Mouse (Mus musculus) heart, adult 2 months (tissue): ENCODE data around the gene D1Ertd622e. TPM values are rescaled to one million over a fixed set of nuclear protein-coding genes. Genes with fewer than 3 reads are reported as not detected.
A peak's percentile ranks its signal among the peaks of the same experiment; 100 is the strongest.

Source experiments
- DNase-seq, 2 experiments: peaks; one replicate each; pipeline ENCODE4 v3.0.0; 2021
- H3K27ac ChIP-seq: fragments of 200-600 bp; 2 replicates; pipeline ENCODE4 v1.8.1; 2022
- H3K27me3 ChIP-seq: fragments of 200-500 bp; 2 replicates; pipeline ENCODE4 v1.6.1; 2012; ENCODE audit warnings: mild to moderate bottlenecking, low read length, inconsistent platforms, mixed read lengths; ENCODE audit not compliant: control insufficient read depth, insufficient read depth
- H3K36me3 ChIP-seq: fragments of 200-500 bp; 2 replicates; pipeline ENCODE4 v1.6.1; 2012; ENCODE audit warnings: low read length, inconsistent platforms; ENCODE audit not compliant: control insufficient read depth, insufficient read depth
- H3K4me1 ChIP-seq: fragments of 200-500 bp; 2 replicates; pipeline ENCODE4 v1.6.1; 2011; ENCODE audit warnings: low read length; ENCODE audit not compliant: control insufficient read depth, insufficient read depth
- H3K4me3 ChIP-seq: fragments of 200-600 bp; 2 replicates; pipeline ENCODE4 v1.8.1; 2022
- H3K79me2 ChIP-seq: fragments of 200-500 bp; replicated peaks from 2 replicates; pipeline ENCODE4 v1.6.1; 2012; ENCODE audit warnings: mild to moderate bottlenecking, inconsistent platforms, low read length, moderate library complexity, mixed read lengths; ENCODE audit not compliant: control insufficient read depth, insufficient read depth
- H3K9ac ChIP-seq: fragments of 200-500 bp; 2 replicates; pipeline ENCODE4 v1.6.1; 2012; ENCODE audit warnings: low read depth, mild to moderate bottlenecking, control low read depth, inconsistent platforms, low read length, mixed read lengths
- CTCF ChIP-seq: fragments of 200-600 bp; IDR thresholded peaks from 2 replicates; pipeline ENCODE4 v1.8.1; 2022; ENCODE audit warnings: antibody characterized with exemption, mild to moderate bottlenecking, moderate library complexity
- EP300 ChIP-seq: fragments of 200-500 bp; IDR thresholded peaks from 2 replicates; pipeline ENCODE4 v1.6.1; 2011; ENCODE audit warnings: low read depth, low read length, control low read depth; ENCODE audit not compliant: insufficient read depth
- POLR2A ChIP-seq: fragments of 200-500 bp; IDR thresholded peaks from 2 replicates; pipeline ENCODE4 v1.6.1; 2011; ENCODE audit warnings: mild to moderate bottlenecking, low read depth, low read length, control low read depth; ENCODE audit not compliant: insufficient read depth
- WGBS: fragments of 180-500 bp; shearing (Covaris S2); methylation state at CpG from one replicate; pipeline ENCODE4 v1.1.7; 2018; 5-methylcytosine and 5-hydroxymethylcytosine counted together
- intact Hi-C: fragments of 180-260 bp; cut with DNase I; formaldehyde crosslinking; loops from one replicate; pipeline ENCODE4 v1.15.1; 2025
- polyA plus RNA-seq: library from polyadenylated mRNA; depleted of rRNA; stranded (reverse); fragments of >200 nt; gene quantifications from 2 replicates; pipeline ENCODE4 v1.2.3, GENCODE M21; 2012
- total RNA-seq, 2 experiments: library from RNA; stranded (reverse); gene quantifications; 2 replicates each; pipeline ENCODE4 v1.2.3; 2021

The D1Ertd622e gene
- total and polyA plus RNA-seq, 3 experiments = 3.1 to 4.5 (median 4.4) TPM

- peaks cover 2% of the 10 kb centered on the region; the same call in 1 of the 2 replicates for H3K36me3 ChIP-seq
- H3K9ac ChIP-seq = no peak overlapping the region
- no peak overlapping the region for H3K4me3 ChIP-seq
- no peak overlapping the region for H3K27ac ChIP-seq
- H3K27me3 ChIP-seq = no peaks in the 10 kb centered on the region
- WGBS = 71% methylated on average over 3 of the region's 3 CpGs
- peaks cover 1% of the 10 kb centered on the region for H3K4me1 ChIP-seq
- DNase-seq = no peak
- TF ChIP-seq CTCF = no peak
- TF ChIP-seq EP300 = no peak
- no peak for TF ChIP-seq POLR2A
- intact Hi-C loops = loop anchor here (5.0 kb wide), 1 partner anchor 37 kb away; no protein-coding TSS in a partner anchor
- H3K79me2 ChIP-seq = no peaks in the 10 kb centered on the region; the same call in 1 of the 2 replicates
Measured at GRCm38 (mm10) chr1:97650553-97651123, 11.2 kb downstream of the D1Ertd622e start.

GRCm38 (mm10) chr1:97650072-97650471 lies 11.8 kb downstream of the D1Ertd622e start:
- WGBS = 55% methylated on average over 6 of the region's 6 CpGs
- Histone ChIP-seq H3K79me2 (no peaks in the 10 kb centered on the region; the same call in 1 of the 2 replicates), H3K9ac (no peak overlapping the region), H3K36me3 (peaks cover 2% of the 10 kb centered on the region; the same call in 1 of the 2 replicates), H3K27me3 (no peaks in the 10 kb centered on the region), H3K4me1 (peaks cover 1% of the 10 kb centered on the region), H3K4me3 (no peak overlapping the region), H3K27ac (no peak overlapping the region)
- intact Hi-C loops = loop anchor here (5.0 kb wide), 1 partner anchor 37 kb away; no protein-coding TSS in a partner anchor
- TF ChIP-seq POLR2A = no peak
- no peak for TF ChIP-seq EP300
- TF ChIP-seq CTCF = no peak
- DNase-seq = no peak

GRCm38 (mm10) chr1:97647037-97647436 lies 14.8 kb downstream of the D1Ertd622e start:
- H3K36me3 ChIP-seq = no peaks in the 10 kb centered on the region
- no peak overlapping the region for H3K9ac ChIP-seq
- intact Hi-C loops = no loop called here
- H3K79me2 ChIP-seq = no peaks in the 10 kb centered on the region; the same call in 1 of the 2 replicates
- H3K4me1 ChIP-seq = no peaks in the 10 kb centered on the region; the same call in 1 of the 2 replicates
- H3K27ac ChIP-seq = no peak overlapping the region
- TF ChIP-seq CTCF (peak; percentile 43), POLR2A (no peak), EP300 (no peak)
- no peak overlapping the region for H3K4me3 ChIP-seq
- no peak for DNase-seq
- 100% methylated on average over 1 of the region's 1 CpGs for WGBS
- H3K27me3 ChIP-seq = no peaks in the 10 kb centered on the region

- Histone ChIP-seq H3K27me3 (no peaks in the 10 kb centered on the region; the same call in 1 of the 2 replicates), H3K79me2 (no peaks in the 10 kb centered on the region), H3K27ac (no peak overlapping the region), H3K36me3 (no peaks in the 10 kb centered on the region), H3K4me1 (no peaks in the 10 kb centered on the region; the same call in 1 of the 2 replicates), H3K9ac (no peak overlapping the region), H3K4me3 (no peak overlapping the region)
- intact Hi-C loops = no loop called here
- TF ChIP-seq CTCF (no peak), POLR2A (no peak), EP300 (no peak)
- 89% methylated on average over 8 of the region's 8 CpGs for WGBS
- no peak for DNase-seq
Measured at GRCm38 (mm10) chr1:97634104-97634503, 27.8 kb downstream of the D1Ertd622e start.

- intact Hi-C loops = no loop called here
- no peaks in the 10 kb centered on the region for H3K36me3 ChIP-seq
- 91% methylated on average over 11 of the region's 11 CpGs for WGBS
- DNase-seq = no peak
- H3K27me3 ChIP-seq = no peaks in the 10 kb centered on the region; the same call in 1 of the 2 replicates
- no peak overlapping the region for H3K4me3 ChIP-seq
- TF ChIP-seq EP300 = no peak
- no peak for TF ChIP-seq POLR2A
- TF ChIP-seq CTCF = no peak
- H3K4me1 ChIP-seq = no peaks in the 10 kb centered on the region; the same call in 1 of the 2 replicates
- no peaks in the 10 kb centered on the region for H3K79me2 ChIP-seq
- no peak overlapping the region for H3K27ac ChIP-seq
- no peak overlapping the region for H3K9ac ChIP-seq
Measured at GRCm38 (mm10) chr1:97632545-97633256, 29.2 kb downstream of the D1Ertd622e start.

- H3K4me1 ChIP-seq = no peaks in the 10 kb centered on the region; the same call in 1 of the 2 replicates
- DNase-seq = no peak
- no peaks in the 10 kb centered on the region for H3K79me2 ChIP-seq
- 73% methylated on average over 5 of the region's 5 CpGs for WGBS
- no peaks in the 10 kb centered on the region for H3K36me3 ChIP-seq
- intact Hi-C loops = no loop called here
- H3K27me3 ChIP-seq = no peaks in the 10 kb centered on the region; the same call in 1 of the 2 replicates
- no peak overlapping the region for H3K4me3 ChIP-seq
- TF ChIP-seq EP300 = no peak
- no peak for TF ChIP-seq POLR2A
- TF ChIP-seq CTCF = no peak
- no peak overlapping the region for H3K27ac ChIP-seq
- no peak overlapping the region for H3K9ac ChIP-seq
Measured at GRCm38 (mm10) chr1:97631843-97632470, 29.9 kb downstream of the D1Ertd622e start.
